Mouse (Mus musculus): ENCODE data around the gene Ccdc125.
"Not testable (repeated sequence)": the region's sequence is repeated elsewhere in the genome, so short reads cannot be mapped to it uniquely, and the experiment has no call there.

The Ccdc125 gene

GRCm38 (mm10) chr13:100715467-100715866 is 46.0 kb downstream of the Ccdc125 start:
- no peak for DNase-seq (ENCODE audit: low read depth, low spot score)

- DNase-seq (ENCODE audit: low read depth, low spot score): no peak
Observed at GRCm38 (mm10) chr13:100721656-100722055, 52.1 kb downstream of the Ccdc125 start.

GRCm38 (mm10) chr13:100724051-100724754 is 54.7 kb downstream of the Ccdc125 start:
- DNase-seq (ENCODE audit: low read depth, low spot score): no peak

- no peak for DNase-seq (ENCODE audit: low read depth, low spot score)
Observed at GRCm38 (mm10) chr13:100725194-100725593, 55.7 kb downstream of the Ccdc125 start.

GRCm38 (mm10) chr13:100728086-100728485 is 58.6 kb downstream of the Ccdc125 start:
- no peak for DNase-seq (ENCODE audit: low read depth, low spot score)

GRCm38 (mm10) chr13:100728530-100728929 is 59.0 kb downstream of the Ccdc125 start:
- not testable (repeated sequence) for DNase-seq (ENCODE audit: low read depth, low spot score)

- peak; percentile 7 for DNase-seq (ENCODE audit: low read depth, low spot score)
Observed at GRCm38 (mm10) chr13:100730153-100730860, 60.8 kb downstream of the Ccdc125 start.

- peak; percentile 98 for DNase-seq (ENCODE audit: low read depth, low spot score)
Observed at GRCm38 (mm10) chr13:100730861-100731176, 61.3 kb downstream of the Ccdc125 start, which contains the start of gene Cdk7. TSS of gene Cdk7 (minus strand) at chr13:100730939.

- DNase-seq (ENCODE audit: low read depth, low spot score): not testable (repeated sequence)
Observed at GRCm38 (mm10) chr13:100731462-100732046, 62.0 kb downstream of the Ccdc125 start.

- DNase-seq (ENCODE audit: low read depth, low spot score): no peak
Observed at GRCm38 (mm10) chr13:100732756-100733155, 63.2 kb downstream of the Ccdc125 start.

GRCm38 (mm10) chr13:100742831-100743230 is 73.3 kb downstream of the Ccdc125 start:
- no peak for DNase-seq (ENCODE audit: low read depth, low spot score)

GRCm38 (mm10) chr13:100743346-100744035 is 74.0 kb downstream of the Ccdc125 start:
- no peak for DNase-seq (ENCODE audit: low read depth, low spot score)

GRCm38 (mm10) chr13:100744036-100744744 is 74.7 kb downstream of the Ccdc125 start, which contains the start of gene Mrps36:
TSS of gene Mrps36 (minus strand) at chr13:100744659.
- DNase-seq (ENCODE audit: low read depth, low spot score): peak; percentile 98

GRCm38 (mm10) chr13:100746090-100746489 is 76.6 kb downstream of the Ccdc125 start:
- DNase-seq (ENCODE audit: low read depth, low spot score): peak; percentile 69

All from brain, adult 2 months (tissue).